Mouse (Mus musculus): ENCODE results near the gene Pfas. TPM values are rescaled to one million over a fixed set of nuclear protein-coding genes. Genes with fewer than 3 reads are reported as not detected.
"Not testable (repeated sequence)": the region's sequence is repeated elsewhere in the genome, so short reads cannot be mapped to it uniquely, and the experiment has no call there.

Pfas gene
- total and polyA plus RNA-seq, 2 experiments from 2014 or later = 14.2 to 29.7 TPM

GRCm38 (mm10) chr11:68939451-68940304 lies 68.6 kb downstream of the Pfas start:
- Histone ChIP-seq H3K36me3 (ENCODE audit: insufficient read depth) (no peaks in the 10 kb centered on the region), H3K9me3 (ENCODE audit: low read length) (no peaks in the 10 kb centered on the region), H3K27me3 (ENCODE audit: insufficient read depth, low read length) (no peaks in the 10 kb centered on the region), H3K27ac (ENCODE audit: low read depth, low read length) (peak overlapping the region; percentile 84), H3K4me1 (ENCODE audit: insufficient read depth) (peaks cover 4% of the 10 kb centered on the region; the same call in 1 of the 2 replicates), H3K4me3 (ENCODE audit: low read depth, low read length) (peak overlapping the region; percentile 54), H3K9ac (peak overlapping the region; percentile 64), H3K4me2 (ENCODE audit: low read depth) (peak overlapping the region; percentile 58)
- ATAC-seq = peak; percentile 100
- under 1% methylated on average over 16 of the region's 16 CpGs for WGBS
- TF ChIP-seq CTCF (IDR thresholded peaks at IDR 0.05; ENCODE audit: low read depth) = no peak
- peak; percentile 96 for DNase-seq

- not testable (repeated sequence) for DNase-seq; H3K4me1 ChIP-seq (ENCODE audit: insufficient read depth); H3K27ac ChIP-seq (ENCODE audit: low read depth, low read length); H3K4me2 ChIP-seq (ENCODE audit: low read depth); ATAC-seq; H3K4me3 ChIP-seq (ENCODE audit: low read depth, low read length); H3K36me3 ChIP-seq (ENCODE audit: insufficient read depth); H3K9me3 ChIP-seq (ENCODE audit: low read length); H3K9ac ChIP-seq; H3K27me3 ChIP-seq (ENCODE audit: insufficient read depth, low read length)
- WGBS = 89% methylated on average over 4 of the region's 4 CpGs
Observed at GRCm38 (mm10) chr11:68936951-68937350, 71.3 kb downstream of the Pfas start.

Small RNA genes lying within 50 kb of the gene (microRNA-seq; reads per million reads assigned to microRNA genes)
- 3.5 to 4.3 reads per million in 2 experiments for gene Mir3062

Other genes with a start within 250 kb of the Pfas start
- 87.7 and 91.7 TPM in 2 replicates for gene Ndel1, start 136.6 kb downstream of the Pfas start, total RNA-seq (2014; rRNA removed)
- gene Ndel1, start 136.6 kb downstream of the Pfas start, polyA plus RNA-seq (2015; fragmentation: Nextera tagmentation; extraction: Ambion mirVana) = 111 and 113 TPM in 2 replicates
- 0.24 TPM in 1 of 2 replicates, not detected in the other for gene Rnf222, start 119.9 kb downstream of the Pfas start, total RNA-seq (2014; rRNA removed)
- not detected in 2 replicates for gene Rnf222, start 119.9 kb downstream of the Pfas start, polyA plus RNA-seq (2015; fragmentation: Nextera tagmentation; extraction: Ambion mirVana)
- gene Rpl26, start 106.9 kb downstream of the Pfas start, total RNA-seq (2014; rRNA removed) = 1,229 and 1,850 TPM in 2 replicates
- 585 and 820 TPM in 2 replicates for gene Rpl26, start 106.9 kb downstream of the Pfas start, polyA plus RNA-seq (2015; fragmentation: Nextera tagmentation; extraction: Ambion mirVana)
- 0.77 and 2.0 TPM in 2 replicates for gene Odf4, start 81.4 kb downstream of the Pfas start, total RNA-seq (2014; rRNA removed)
- 0.42 TPM in 1 of 2 replicates, not detected in the other for gene Odf4, start 81.4 kb downstream of the Pfas start, polyA plus RNA-seq (2015; fragmentation: Nextera tagmentation; extraction: Ambion mirVana)
- 12.0 and 13.8 TPM in 2 replicates for gene Arhgef15, start 51.0 kb downstream of the Pfas start, total RNA-seq (2014; rRNA removed)
- gene Arhgef15, start 51.0 kb downstream of the Pfas start, polyA plus RNA-seq (2015; fragmentation: Nextera tagmentation; extraction: Ambion mirVana) = 9.6 and 17.8 TPM in 2 replicates
- 1.3 and 1.4 TPM in 2 replicates for gene Slc25a35, start 40.3 kb downstream of the Pfas start, total RNA-seq (2014; rRNA removed)
- 1.3 and 1.4 TPM in 2 replicates for gene Slc25a35, start 40.3 kb downstream of the Pfas start, polyA plus RNA-seq (2015; fragmentation: Nextera tagmentation; extraction: Ambion mirVana)
- 21.7 and 28.9 TPM in 2 replicates for gene Rangrf, start 33.3 kb downstream of the Pfas start, total RNA-seq (2014; rRNA removed)
- 23.7 and 25.6 TPM in 2 replicates for gene Rangrf, start 33.3 kb downstream of the Pfas start, polyA plus RNA-seq (2015; fragmentation: Nextera tagmentation; extraction: Ambion mirVana)
- gene Ctc1, start 7.5 kb upstream of the Pfas start, total RNA-seq (2014; rRNA removed) = 51.0 and 63.6 TPM in 2 replicates
- gene Ctc1, start 7.5 kb upstream of the Pfas start, polyA plus RNA-seq (2015; fragmentation: Nextera tagmentation; extraction: Ambion mirVana) = 41.0 and 47.1 TPM in 2 replicates
- gene Aurkb, start 37.2 kb upstream of the Pfas start, total RNA-seq (2014; rRNA removed) = 8.5 and 12.5 TPM in 2 replicates
- gene Aurkb, start 37.2 kb upstream of the Pfas start, polyA plus RNA-seq (2015; fragmentation: Nextera tagmentation; extraction: Ambion mirVana) = 11.5 and 13.9 TPM in 2 replicates
- 32.8 and 33.7 TPM in 2 replicates for gene Borcs6, start 51.3 kb upstream of the Pfas start, total RNA-seq (2014; rRNA removed)
- gene Borcs6, start 51.3 kb upstream of the Pfas start, polyA plus RNA-seq (2015; fragmentation: Nextera tagmentation; extraction: Ambion mirVana) = 20.9 and 21.7 TPM in 2 replicates
- gene Tmem107, start 62.3 kb upstream of the Pfas start, total RNA-seq (2014; rRNA removed) = 32.7 and 45.6 TPM in 2 replicates
- 35.3 and 41.7 TPM in 2 replicates for gene Tmem107, start 62.3 kb upstream of the Pfas start, polyA plus RNA-seq (2015; fragmentation: Nextera tagmentation; extraction: Ambion mirVana)
- gene Vamp2, start 80.0 kb upstream of the Pfas start, total RNA-seq (2014; rRNA removed) = 76.8 and 104 TPM in 2 replicates
- 500 and 554 TPM in 2 replicates for gene Vamp2, start 80.0 kb upstream of the Pfas start, polyA plus RNA-seq (2015; fragmentation: Nextera tagmentation; extraction: Ambion mirVana)
- gene Per1, start 86.8 kb upstream of the Pfas start, total RNA-seq (2014; rRNA removed) = 16.5 and 38.3 TPM in 2 replicates
- 15.2 and 16.7 TPM in 2 replicates for gene Per1, start 86.8 kb upstream of the Pfas start, polyA plus RNA-seq (2015; fragmentation: Nextera tagmentation; extraction: Ambion mirVana)
- gene Hes7, start 111.9 kb upstream of the Pfas start, total RNA-seq (2014; rRNA removed) = 1.2 and 1.6 TPM in 2 replicates
- gene Hes7, start 111.9 kb upstream of the Pfas start, polyA plus RNA-seq (2015; fragmentation: Nextera tagmentation; extraction: Ambion mirVana) = 1.1 and 1.3 TPM in 2 replicates
- gene 9130213A22Rik, start 114.1 kb upstream of the Pfas start, total RNA-seq (2014; rRNA removed) = 0.23 and 0.62 TPM in 2 replicates
- gene 9130213A22Rik, start 114.1 kb upstream of the Pfas start, polyA plus RNA-seq (2015; fragmentation: Nextera tagmentation; extraction: Ambion mirVana) = 0.58 and 0.69 TPM in 2 replicates
- 10.0 and 11.6 TPM in 2 replicates for gene Aloxe3, start 117.4 kb upstream of the Pfas start, total RNA-seq (2014; rRNA removed)
- gene Aloxe3, start 117.4 kb upstream of the Pfas start, polyA plus RNA-seq (2015; fragmentation: Nextera tagmentation; extraction: Ambion mirVana) = 8.5 and 14.9 TPM in 2 replicates
- 0.19 and 0.38 TPM in 2 replicates for gene Alox12b, start 148.5 kb upstream of the Pfas start, total RNA-seq (2014; rRNA removed)
- gene Alox12b, start 148.5 kb upstream of the Pfas start, polyA plus RNA-seq (2015; fragmentation: Nextera tagmentation; extraction: Ambion mirVana) = 0.15 and 0.46 TPM in 2 replicates
- 1.2 and 1.7 TPM in 2 replicates for gene Alox8, start 189.4 kb upstream of the Pfas start, total RNA-seq (2014; rRNA removed)
- 0.34 and 0.54 TPM in 2 replicates for gene Alox8, start 189.4 kb upstream of the Pfas start, polyA plus RNA-seq (2015; fragmentation: Nextera tagmentation; extraction: Ambion mirVana)
- gene Gucy2e, start 228.6 kb upstream of the Pfas start, total RNA-seq (2014; rRNA removed) = 0.67 and 0.77 TPM in 2 replicates
- gene Gucy2e, start 228.6 kb upstream of the Pfas start, polyA plus RNA-seq (2015; fragmentation: Nextera tagmentation; extraction: Ambion mirVana) = 0.60 and 0.85 TPM in 2 replicates